Mouse (Mus musculus) testis, adult 2 months (tissue): ENCODE data around the gene Tnip3. TPM values are rescaled to one million over a fixed set of nuclear protein-coding genes. Genes with fewer than 3 reads are reported as not detected.

Experiments used
- H3K27ac ChIP-seq: fragments of 200-500 bp; 2 replicates; pipeline ENCODE4 v1.5.1; 2012; ENCODE audit warnings: low read depth, low read length; ENCODE audit not compliant: control insufficient read depth, insufficient read depth
- H3K27me3 ChIP-seq: fragments of 200-500 bp; 2 replicates; pipeline ENCODE4 v1.6.1; 2012; ENCODE audit warnings: mild to moderate bottlenecking, low read length, moderate library complexity; ENCODE audit not compliant: control insufficient read depth, insufficient read depth
- H3K36me3 ChIP-seq: fragments of 200-500 bp; 2 replicates; pipeline ENCODE4 v1.6.1; 2012; ENCODE audit warnings: mild to moderate bottlenecking, low read length; ENCODE audit not compliant: control insufficient read depth, insufficient read depth
- H3K4me1 ChIP-seq: fragments of 200-500 bp; 2 replicates; pipeline ENCODE4 v1.6.1; 2012; ENCODE audit warnings: low read length; ENCODE audit not compliant: control insufficient read depth, insufficient read depth
- H3K4me3 ChIP-seq: fragments of 200-500 bp; 2 replicates; pipeline ENCODE4 v1.5.1; 2012; ENCODE audit warnings: low read depth, mild to moderate bottlenecking, low read length, moderate library complexity, mixed read lengths; ENCODE audit not compliant: control insufficient read depth
- CTCF ChIP-seq: fragments of 200-500 bp; IDR thresholded peaks from 2 replicates; pipeline ENCODE4 v1.5.1; 2012; ENCODE audit warnings: low read depth, mild to moderate bottlenecking, inconsistent platforms, low read length, moderate library complexity; ENCODE audit not compliant: control insufficient read depth, insufficient read depth, insufficient replicate concordance
- POLR2A ChIP-seq: fragments of 200-500 bp; IDR thresholded peaks from 2 replicates; pipeline ENCODE4 v1.6.1; 2012; ENCODE audit warnings: low read depth, mild to moderate bottlenecking, inconsistent platforms, low read length, moderate library complexity; ENCODE audit not compliant: control insufficient read depth
- polyA plus RNA-seq: library from polyadenylated mRNA; depleted of rRNA; stranded (reverse); fragments of >200 nt; gene quantifications from 2 replicates; pipeline ENCODE4 v1.2.3, GENCODE M21; 2012

Tnip3 gene
- polyA plus RNA-seq, 1 experiment = not detected

DNA sequence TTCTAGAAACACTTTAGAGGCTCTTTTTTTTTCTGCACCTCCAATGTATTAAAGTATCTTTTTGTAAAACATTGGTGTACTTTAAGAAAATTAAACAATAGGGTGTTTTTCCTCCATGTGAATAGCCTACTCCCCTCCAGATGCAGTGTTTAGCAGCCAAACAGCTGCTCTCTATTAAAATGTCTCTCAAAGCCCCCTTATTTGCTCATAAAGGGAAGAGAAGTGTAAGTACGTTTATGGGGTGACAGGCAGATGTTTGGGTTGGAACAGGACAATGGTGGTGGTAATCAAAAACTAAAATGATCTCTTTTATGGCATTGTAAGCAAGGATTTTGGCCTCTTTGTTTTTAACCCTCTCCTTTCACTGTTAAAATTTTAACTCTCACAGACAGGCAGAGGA is 17.8 kb downstream of the Tnip3 start:
- Histone ChIP-seq H3K4me3 (no peak overlapping the region), H3K4me1 (no peaks in the 10 kb centered on the region), H3K27ac (no peak overlapping the region), H3K36me3 (no peaks in the 10 kb centered on the region), H3K27me3 (no peaks in the 10 kb centered on the region)
- TF ChIP-seq CTCF = no peak
- TF ChIP-seq POLR2A = no peak

DNA sequence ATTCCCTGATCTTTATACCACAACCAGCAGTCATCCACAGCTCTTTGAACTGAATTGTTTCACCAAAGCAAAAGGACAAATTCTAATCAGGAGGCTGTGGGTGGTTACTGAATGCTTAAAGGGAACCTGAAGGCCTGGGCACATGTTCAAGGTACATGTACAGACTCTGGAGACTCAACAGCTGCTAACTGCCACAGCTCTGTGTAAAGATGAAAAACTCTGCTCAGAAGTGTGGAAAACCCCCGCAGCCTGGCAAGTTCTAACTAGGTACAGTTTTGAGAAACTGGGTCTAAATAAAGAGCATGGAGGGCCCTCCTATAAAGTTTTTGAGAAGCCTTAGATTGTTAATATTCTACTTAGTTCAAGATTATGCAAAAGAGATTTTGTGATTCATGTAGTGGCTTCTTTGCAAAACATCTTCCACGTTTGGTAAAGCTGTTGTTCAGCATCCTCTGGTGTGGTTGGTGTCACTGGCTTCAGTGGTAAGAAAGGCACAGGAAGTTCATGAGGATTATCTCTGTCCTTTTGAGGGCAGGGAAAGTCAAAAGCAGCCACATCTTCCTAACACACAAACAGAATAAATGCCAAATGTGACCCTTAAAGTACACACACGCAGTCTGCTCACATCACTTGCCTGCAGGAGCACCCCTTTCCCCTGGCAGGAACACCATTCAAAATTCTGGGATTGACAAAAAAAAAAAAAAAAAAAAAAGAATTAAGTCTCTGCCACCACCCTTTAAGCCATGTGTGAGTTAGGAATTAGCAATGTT is 39.0 kb downstream of the Tnip3 start:
- H3K4me1 ChIP-seq = no peaks in the 10 kb centered on the region

DNA sequence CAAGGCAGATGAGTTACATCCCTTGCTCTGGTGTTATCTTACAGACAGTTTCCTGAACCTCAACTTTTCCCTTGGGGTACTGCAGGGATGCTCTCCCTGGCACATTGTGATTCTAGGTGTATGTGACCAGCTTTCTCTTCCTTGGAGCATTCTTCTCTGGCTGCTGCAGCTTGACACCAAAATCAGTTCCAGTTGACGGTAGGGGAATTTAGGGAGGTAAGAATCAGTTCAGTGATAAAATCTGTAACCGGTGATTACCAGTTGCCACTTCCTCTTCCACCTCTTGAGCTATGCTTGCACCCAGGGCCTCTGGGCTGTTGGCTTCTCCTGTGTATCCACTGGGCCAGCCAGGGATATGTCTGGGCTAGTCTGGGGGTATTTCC is 39.5 kb downstream of the Tnip3 start:
- no peak for TF ChIP-seq POLR2A
- no peak for TF ChIP-seq CTCF
- H3K36me3 ChIP-seq = no peaks in the 10 kb centered on the region
- H3K27me3 ChIP-seq = no peaks in the 10 kb centered on the region
- H3K27ac ChIP-seq = no peak overlapping the region
- no peaks in the 10 kb centered on the region for H3K4me1 ChIP-seq
- H3K4me3 ChIP-seq = no peak overlapping the region

More for the DNA sequence above, 39.0 kb downstream of the Tnip3 start:
- TF ChIP-seq POLR2A (no peak), CTCF (no peak)
- Histone ChIP-seq H3K4me3 (no peak overlapping the region), H3K36me3 (no peaks in the 10 kb centered on the region), H3K27me3 (no peaks in the 10 kb centered on the region), H3K27ac (no peak overlapping the region)

DNA sequence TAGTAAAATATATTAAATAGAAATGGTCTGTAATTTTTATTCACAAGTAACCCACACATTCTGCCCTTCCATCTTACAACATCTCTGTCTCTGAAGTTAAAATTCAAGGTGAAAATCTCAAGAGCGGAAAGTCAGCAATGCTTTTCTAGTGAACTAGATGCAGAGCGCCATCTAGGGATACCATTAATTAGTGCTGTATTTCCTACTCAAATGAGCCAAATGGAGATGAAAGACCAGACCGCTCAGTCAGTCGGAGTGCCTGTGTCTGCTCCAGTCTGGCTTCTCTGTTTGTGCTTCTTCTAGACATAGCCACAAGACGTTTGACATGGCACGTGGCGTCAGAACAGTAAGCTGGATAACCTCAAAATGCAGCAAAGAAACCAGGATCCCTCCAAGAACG is 44.6 kb downstream of the Tnip3 start:
- no peaks in the 10 kb centered on the region for H3K36me3 ChIP-seq
- H3K4me3 ChIP-seq = no peak overlapping the region
- no peaks in the 10 kb centered on the region for H3K4me1 ChIP-seq
- TF ChIP-seq CTCF = no peak
- TF ChIP-seq POLR2A = no peak
- H3K27me3 ChIP-seq = no peaks in the 10 kb centered on the region
- no peak overlapping the region for H3K27ac ChIP-seq

DNA sequence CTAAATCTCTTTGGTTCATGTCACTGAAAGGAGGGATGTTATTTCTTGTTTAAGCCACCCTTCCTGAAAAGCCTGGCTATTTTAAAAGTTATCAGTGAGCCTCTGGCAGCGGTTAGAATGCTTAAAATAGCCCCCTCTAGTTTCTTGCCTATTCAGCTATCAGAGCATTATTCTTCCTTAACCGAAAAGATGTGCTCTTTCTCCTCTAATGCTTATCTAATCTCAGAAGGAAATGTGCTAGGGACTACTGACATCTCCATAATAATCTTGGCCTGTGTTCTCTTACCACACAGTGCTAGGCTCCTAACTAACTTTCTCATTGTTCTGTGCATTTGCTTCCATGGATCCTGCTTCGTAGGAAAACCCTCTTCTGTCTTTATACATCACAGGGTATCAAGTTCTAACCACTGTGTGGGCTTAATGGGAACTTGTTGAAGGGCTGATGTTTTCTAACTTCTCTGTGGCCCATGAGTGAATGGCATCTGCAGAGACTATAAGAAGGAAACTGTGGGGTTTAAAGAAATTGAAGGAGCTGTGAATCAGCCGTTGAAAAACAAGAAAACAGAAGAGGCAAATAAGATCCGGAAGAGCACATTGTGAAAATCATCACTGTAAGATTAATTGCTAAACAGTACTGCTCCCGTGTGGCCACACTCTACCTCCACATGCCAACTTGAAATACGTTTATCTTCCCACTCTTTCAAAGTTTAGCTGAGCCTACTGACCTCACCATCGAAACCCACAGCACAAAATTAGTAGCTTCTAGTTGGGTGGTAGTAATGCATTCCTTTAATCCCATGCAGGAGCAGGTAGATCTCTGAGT is 53.2 kb downstream of the Tnip3 start:
- no peak overlapping the region for H3K27ac ChIP-seq
- H3K27me3 ChIP-seq = no peaks in the 10 kb centered on the region
- no peaks in the 10 kb centered on the region for H3K4me1 ChIP-seq
- no peak overlapping the region for H3K4me3 ChIP-seq
- no peaks in the 10 kb centered on the region for H3K36me3 ChIP-seq
- TF ChIP-seq CTCF (no peak), POLR2A (no peak)

DNA sequence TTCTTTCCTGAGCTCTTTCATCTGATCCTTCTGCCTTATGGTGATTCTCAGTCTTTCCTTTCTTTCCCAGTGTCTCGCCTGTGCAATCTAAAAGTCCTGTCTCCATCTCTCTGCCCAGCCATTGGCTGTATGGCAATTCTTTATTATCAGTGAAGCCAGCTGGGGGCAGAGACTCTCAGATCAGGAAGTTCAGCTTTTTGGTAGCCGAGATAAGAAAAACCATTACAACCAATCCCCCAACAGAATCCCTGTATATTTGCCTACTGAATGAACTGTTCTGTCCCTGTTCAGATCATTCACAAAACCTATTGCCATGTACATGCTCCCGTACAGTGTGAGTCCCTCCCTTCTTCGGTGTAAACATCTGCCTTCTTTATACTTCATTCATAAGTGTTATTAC is 57.9 kb downstream of the Tnip3 start:
- Histone ChIP-seq H3K4me1 (no peaks in the 10 kb centered on the region), H3K27ac (no peak overlapping the region), H3K4me3 (no peak overlapping the region), H3K36me3 (no peaks in the 10 kb centered on the region), H3K27me3 (no peaks in the 10 kb centered on the region)
- TF ChIP-seq POLR2A (no peak), CTCF (no peak)

DNA sequence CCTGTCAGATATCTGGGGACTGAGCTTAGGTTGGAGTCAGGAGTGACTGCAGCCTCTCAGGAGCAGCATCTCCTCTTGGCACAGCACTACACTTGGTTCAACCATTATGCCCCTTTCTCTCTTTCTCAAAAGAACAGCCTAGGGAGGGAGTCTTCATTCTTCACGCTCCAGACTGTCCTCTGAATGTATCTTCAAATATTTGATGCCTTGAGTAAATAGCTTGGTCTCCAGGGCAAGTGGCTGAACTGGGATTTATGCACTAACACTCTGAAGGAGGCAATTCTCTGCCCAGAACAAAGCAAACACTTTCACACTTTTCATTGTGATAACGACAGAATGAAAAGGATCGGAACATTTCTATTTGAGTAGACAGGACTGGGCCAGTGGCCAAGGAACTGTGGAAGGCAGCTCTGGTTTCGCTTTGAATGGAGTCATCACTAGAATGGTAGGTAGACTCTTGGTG is 59.8 kb downstream of the Tnip3 start:
- Histone ChIP-seq H3K36me3 (no peaks in the 10 kb centered on the region), H3K27ac (no peak overlapping the region), H3K4me3 (no peak overlapping the region), H3K27me3 (no peaks in the 10 kb centered on the region), H3K4me1 (no peaks in the 10 kb centered on the region)
- TF ChIP-seq POLR2A (no peak), CTCF (no peak)
